Mouse (Mus musculus) gastrocnemius, adult 2 months (tissue): ENCODE measurements around the gene Ptpn20. TPM values are rescaled to one million over a fixed set of nuclear protein-coding genes. Genes with fewer than 3 reads are reported as not detected.

ENCODE experiments used
- DNase-seq: peaks from one replicate; pipeline ENCODE4 v3.0.0; 2022
- H3K27ac ChIP-seq: fragments of 200-600 bp; 2 replicates; pipeline ENCODE4 v1.8.1; 2022; ENCODE audit warnings: mild to moderate bottlenecking
- H3K4me3 ChIP-seq: fragments of 200-600 bp; 2 replicates; pipeline ENCODE4 v1.8.1; 2022; ENCODE audit warnings: mild to moderate bottlenecking, moderate library complexity
- CTCF ChIP-seq: fragments of 200-600 bp; IDR thresholded peaks from 2 replicates; pipeline ENCODE4 v1.8.1; 2022; ENCODE audit warnings: antibody characterized with exemption, mild to moderate bottlenecking, moderate library complexity
- intact Hi-C: fragments of 180-260 bp; cut with DNase I; formaldehyde crosslinking; loops from one replicate; pipeline ENCODE4 v1.15.1; 2025
- total RNA-seq, 2 experiments: library from RNA; stranded (reverse); gene quantifications; 2 replicates each; pipeline ENCODE4 v1.2.3; 2021

Gene Ptpn20
- total RNA-seq, 2 experiments from 2014 or later, result not detected

GRCm38 (mm10) chr14:33687444-33688028 is 98.5 kb downstream of the Ptpn20 start:
- intact Hi-C loops, result no loop called here
- peak overlapping the region; percentile 48 for H3K27ac ChIP-seq
- no peak overlapping the region for H3K4me3 ChIP-seq
- no peak for TF ChIP-seq CTCF
- no peak for DNase-seq

DNA sequence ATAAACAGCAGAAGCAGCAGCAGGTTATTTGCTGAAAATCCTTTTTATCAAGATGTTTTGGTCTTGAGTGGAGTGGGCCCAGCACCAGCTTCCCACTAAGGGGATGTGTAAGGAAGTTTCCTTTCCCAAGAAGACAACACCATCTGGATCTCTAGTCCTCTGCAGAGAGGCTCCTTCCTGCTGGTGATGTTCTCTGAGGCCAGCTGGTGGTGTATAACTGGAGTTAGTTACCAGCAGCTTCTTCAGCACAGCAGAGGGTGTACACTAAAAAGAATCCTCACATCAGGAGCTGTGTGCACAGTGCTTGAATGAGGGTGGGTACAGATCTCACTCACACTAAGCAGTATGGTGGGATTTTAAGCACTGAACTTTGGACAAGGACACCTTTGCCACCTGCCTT is 100.0 kb downstream of the Ptpn20 start:
- no peak for TF ChIP-seq CTCF
- intact Hi-C loops, result no loop called here
- no peak for DNase-seq
- Histone ChIP-seq H3K4me3 (no peak overlapping the region), H3K27ac (no peak overlapping the region)

Other genes starting within 250 kb of the Ptpn20 start
- 10 to 100 TPM; 28.8 to 39.0 TPM for gene Mapk8, start 142.0 kb upstream of the Ptpn20 start, total RNA-seq
- not detected for gene Frmpd2, start 117.5 kb upstream of the Ptpn20 start, total RNA-seq